Mouse (Mus musculus) liver, embryonic 13.5 days (tissue): ENCODE results near the gene Iqschfp. TPM values are rescaled to one million over a fixed set of nuclear protein-coding genes. Genes with fewer than 3 reads are reported as not detected.
A peak's percentile ranks its signal among the peaks of the same experiment; 100 is the strongest.

Source experiments
- ATAC-seq: fragments of 200-750 bp; cut with Nextera tagmentation; 2 replicates; pipeline ENCODE4 v1.8.0; 2017; ENCODE audit warnings: low read depth, mild to moderate bottlenecking, moderate number of reproducible peaks, moderate library complexity
- DNase-seq: peaks from one replicate; pipeline ENCODE4 v3.0.0; 2022
- H3K27ac ChIP-seq: fragments of 300-500 bp; sonication (generic); 2 replicates; pipeline ENCODE4 v1.5.1; 2015; ENCODE audit warnings: moderate library complexity, mild to moderate bottlenecking, inconsistent platforms
- H3K27me3 ChIP-seq: fragments of 300-500 bp; sonication (generic); 2 replicates; pipeline ENCODE4 v1.6.1; 2015; ENCODE audit warnings: mild to moderate bottlenecking, inconsistent platforms
- H3K36me3 ChIP-seq: fragments of 300-500 bp; sonication (generic); 2 replicates; pipeline ENCODE4 v1.6.1; 2015; ENCODE audit warnings: mild to moderate bottlenecking, inconsistent platforms
- H3K4me1 ChIP-seq: fragments of 300-500 bp; sonication (generic); replicated peaks from 2 replicates; pipeline ENCODE4 v1.6.1; 2015; ENCODE audit warnings: inconsistent platforms
- H3K4me2 ChIP-seq: fragments of 300-500 bp; sonication (generic); 2 replicates; pipeline ENCODE4 v1.6.1; 2015; ENCODE audit warnings: inconsistent platforms, mild to moderate bottlenecking, moderate library complexity
- H3K4me3 ChIP-seq: fragments of 300-500 bp; sonication (generic); replicated peaks from 2 replicates; pipeline ENCODE4 v1.5.1; 2015; ENCODE audit warnings: mild to moderate bottlenecking, inconsistent platforms
- H3K9ac ChIP-seq: fragments of 300-500 bp; sonication (generic); 2 replicates; pipeline ENCODE4 v1.6.1; 2015; ENCODE audit warnings: mild to moderate bottlenecking, inconsistent platforms
- H3K9me3 ChIP-seq: fragments of 300-500 bp; sonication (generic); replicated peaks from 2 replicates; pipeline ENCODE4 v1.6.1; 2016; ENCODE audit warnings: inconsistent platforms
- WGBS: fragments of 180-500 bp; shearing (Covaris S2); methylation state at CpG from one replicate; pipeline ENCODE4 v1.1.7; 2015; ENCODE audit not compliant: insufficient replicate concordance; 5-methylcytosine and 5-hydroxymethylcytosine counted together
- polyA plus RNA-seq: library from polyadenylated mRNA; unstranded; fragments of >200 nt; fragmentation: Nextera tagmentation; extraction: Ambion mirVana; gene quantifications from 2 replicates; pipeline ENCODE4 v1.2.1, GENCODE M21; 2015

Gene Iqschfp
- polyA plus RNA-seq, 1 experiment from 2014 or later = not detected

GRCm38 (mm10) chr3:68042951-68043350 lies 150.9 kb downstream of the Iqschfp start:
- H3K9me3 ChIP-seq = no peaks in the 10 kb centered on the region
- ATAC-seq = no peak
- H3K4me1 ChIP-seq = no peaks in the 10 kb centered on the region
- H3K4me2 ChIP-seq = no peak overlapping the region
- no peaks in the 10 kb centered on the region for H3K27me3 ChIP-seq
- H3K9ac ChIP-seq = no peak overlapping the region
- no peaks in the 10 kb centered on the region for H3K36me3 ChIP-seq
- H3K27ac ChIP-seq = no peak overlapping the region
- 60% methylated on average over 2 of the region's 2 CpGs for WGBS
- H3K4me3 ChIP-seq = no peak overlapping the region
- DNase-seq = no peak

DNA sequence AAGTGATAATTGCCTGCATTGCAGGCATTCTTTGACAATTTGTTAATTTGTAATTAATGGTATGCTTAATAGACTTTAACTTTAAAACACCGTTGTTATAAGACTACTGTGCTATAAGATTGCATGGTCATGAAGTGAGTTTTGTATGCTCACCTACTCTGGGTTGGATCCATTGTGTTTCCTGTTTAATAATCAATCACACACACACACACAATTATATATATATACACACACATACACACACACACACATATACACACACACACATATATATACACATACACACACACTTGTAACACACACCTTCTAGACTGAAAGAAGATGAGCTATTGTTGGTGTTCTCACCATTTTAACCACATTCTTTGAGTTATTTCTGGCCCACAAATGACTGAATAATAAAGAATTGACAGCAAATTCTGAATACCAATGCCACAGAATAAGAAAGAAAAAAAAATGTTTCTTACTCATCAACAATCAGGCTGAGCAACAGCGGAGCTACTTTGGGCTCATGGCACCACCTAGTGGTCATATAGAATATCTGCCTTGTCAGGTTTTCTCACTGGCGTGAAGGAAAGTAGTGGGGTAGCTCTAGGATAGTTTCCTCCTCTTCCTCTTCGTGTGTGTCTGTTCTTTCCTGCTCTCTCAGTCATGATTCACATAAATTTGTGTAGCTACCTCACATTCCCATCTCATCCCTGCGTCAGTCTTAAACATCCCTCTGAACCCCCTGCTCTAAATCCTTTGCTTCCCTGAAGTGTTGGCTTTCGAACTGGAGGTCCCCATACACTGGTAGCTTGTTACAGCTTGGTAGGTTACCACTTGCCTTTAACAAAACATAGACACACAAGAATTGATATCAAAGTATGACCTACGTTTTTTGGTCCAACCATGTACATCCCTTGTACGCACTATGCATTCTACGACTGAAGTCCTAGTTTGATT lies 153.7 kb downstream of the Iqschfp start:
- DNase-seq (no peak), ATAC-seq (no peak)
- no peak overlapping the region for H3K9ac ChIP-seq

DNA sequence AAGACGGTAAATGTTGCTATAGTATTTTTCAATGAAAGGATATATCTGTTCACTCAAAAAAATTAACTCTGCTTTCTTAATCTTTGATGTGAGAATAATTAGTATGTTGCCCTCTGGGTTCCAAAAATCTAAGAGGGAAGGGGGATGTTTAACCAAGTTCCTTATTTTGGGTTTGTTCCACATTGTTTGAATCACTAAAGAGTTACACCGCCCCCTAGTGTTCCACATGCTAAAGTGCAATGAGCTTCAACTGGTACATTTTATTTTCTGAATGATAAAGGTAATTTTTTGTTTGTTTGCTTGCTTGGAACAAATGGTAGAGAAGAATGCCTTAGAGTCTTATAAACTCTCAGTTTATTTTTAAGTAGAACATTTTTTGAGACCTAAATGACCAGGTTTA lies 161.5 kb downstream of the Iqschfp start:
- WGBS = 45% methylated on average over 2 of the region's 2 CpGs
- no peak for DNase-seq
- ATAC-seq = no peak

More for the DNA sequence above, 153.7 kb downstream of the Iqschfp start:
- H3K9me3 ChIP-seq = no peaks in the 10 kb centered on the region
- no peak overlapping the region for H3K27ac ChIP-seq
- no peaks in the 10 kb centered on the region for H3K36me3 ChIP-seq
- 39% methylated on average over 9 of the region's 9 CpGs for WGBS
- no peaks in the 10 kb centered on the region for H3K27me3 ChIP-seq
- H3K4me3 ChIP-seq = no peak overlapping the region
- no peak overlapping the region for H3K4me2 ChIP-seq
- no peaks in the 10 kb centered on the region for H3K4me1 ChIP-seq

DNA sequence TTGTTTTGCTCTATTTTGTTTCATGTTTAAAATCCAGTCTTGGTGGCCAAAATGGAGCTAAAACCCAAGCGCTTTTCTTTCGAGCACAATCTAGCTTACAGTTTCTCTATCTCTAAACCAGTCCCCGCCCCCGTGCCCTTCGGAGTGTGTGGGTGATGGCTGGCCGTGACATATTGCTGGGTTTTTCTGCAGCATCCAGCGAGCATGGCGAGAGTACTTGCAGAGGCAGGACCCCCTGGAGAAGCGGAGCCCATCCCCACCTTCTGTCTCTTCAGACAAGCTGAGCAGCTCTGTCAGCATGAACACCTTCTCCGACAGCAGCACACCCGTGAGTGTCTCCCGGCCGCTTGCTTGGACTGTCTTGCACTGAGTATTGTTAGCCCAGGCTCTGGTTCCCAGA lies 163.0 kb downstream of the Iqschfp start:
- H3K9me3 ChIP-seq = no peaks in the 10 kb centered on the region
- no peak overlapping the region for H3K4me3 ChIP-seq
- H3K4me2 ChIP-seq = no peak overlapping the region
- no peak for DNase-seq
- H3K4me1 ChIP-seq = no peaks in the 10 kb centered on the region
- 36% methylated on average over 13 of the region's 13 CpGs for WGBS
- H3K27me3 ChIP-seq = no peaks in the 10 kb centered on the region
- no peak overlapping the region for H3K9ac ChIP-seq
- no peak overlapping the region for H3K27ac ChIP-seq
- no peak for ATAC-seq
- H3K36me3 ChIP-seq = no peaks in the 10 kb centered on the region

More for the DNA sequence above, 161.5 kb downstream of the Iqschfp start:
- H3K27ac ChIP-seq = no peak overlapping the region
- H3K4me3 ChIP-seq = no peak overlapping the region
- no peaks in the 10 kb centered on the region for H3K27me3 ChIP-seq
- no peaks in the 10 kb centered on the region for H3K4me1 ChIP-seq
- no peaks in the 10 kb centered on the region for H3K36me3 ChIP-seq
- no peak overlapping the region for H3K9ac ChIP-seq
- no peak overlapping the region for H3K4me2 ChIP-seq
- H3K9me3 ChIP-seq = no peaks in the 10 kb centered on the region

DNA sequence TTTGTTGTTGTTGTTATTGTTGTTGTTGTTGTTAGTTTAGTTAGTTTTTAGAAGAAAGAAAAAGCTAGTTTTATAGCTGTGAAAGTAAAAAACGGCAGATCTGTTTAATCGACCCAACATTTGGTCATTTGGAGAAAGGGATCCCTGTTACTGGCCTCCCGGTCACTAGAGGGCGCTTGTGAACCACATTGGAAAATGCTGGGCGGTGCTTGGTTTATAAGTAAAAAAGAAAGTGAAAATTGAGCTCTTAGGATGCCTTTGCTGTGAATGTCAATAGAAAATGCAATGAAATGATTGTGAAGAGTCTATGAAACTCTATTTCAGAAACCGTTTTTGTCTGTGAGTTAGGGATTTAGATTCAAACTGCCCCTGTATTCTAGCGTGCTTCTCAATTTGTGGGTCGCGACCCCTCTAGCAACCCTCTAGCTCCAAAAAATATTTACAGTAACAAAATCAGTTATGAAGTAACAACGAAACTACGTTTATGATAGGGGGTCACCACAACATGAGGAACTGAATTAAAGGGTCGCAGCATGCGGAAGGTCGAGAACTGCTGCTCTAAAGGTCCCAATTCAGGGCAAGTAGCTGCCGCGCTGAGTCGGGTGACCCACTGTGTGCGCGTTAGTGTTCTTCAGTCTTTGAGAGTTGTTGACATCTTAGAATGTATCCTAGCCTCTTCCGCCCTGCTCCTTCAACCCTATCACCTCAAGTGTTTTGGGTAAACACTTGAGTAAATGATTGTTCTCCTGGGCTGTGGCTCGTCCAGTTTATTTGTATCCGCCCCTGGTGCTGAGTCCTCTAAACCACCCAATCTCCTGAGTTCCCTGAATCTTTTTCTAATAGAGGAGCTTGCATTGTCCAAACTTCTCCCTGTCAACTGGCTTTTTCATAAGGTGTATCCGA lies 164.6 kb downstream of the Iqschfp start:
- Histone ChIP-seq H3K4me2 (peak overlapping the region; percentile 43), H3K9me3 (no peaks in the 10 kb centered on the region), H3K4me1 (no peaks in the 10 kb centered on the region), H3K4me3 (peak overlapping the region; percentile 44), H3K27me3 (no peaks in the 10 kb centered on the region), H3K27ac (no peak overlapping the region), H3K9ac (no peak overlapping the region), H3K36me3 (no peaks in the 10 kb centered on the region)
- DNase-seq (peak; percentile 8), ATAC-seq (no peak)
- 39% methylated on average over 23 of the region's 23 CpGs for WGBS

- 32% methylated on average over 2 of the region's 2 CpGs for WGBS
- no peak for DNase-seq
- Histone ChIP-seq H3K9ac (no peak overlapping the region), H3K27ac (no peak overlapping the region), H3K36me3 (no peaks in the 10 kb centered on the region), H3K4me3 (no peak overlapping the region), H3K9me3 (no peaks in the 10 kb centered on the region), H3K4me1 (no peaks in the 10 kb centered on the region), H3K4me2 (no peak overlapping the region), H3K27me3 (no peaks in the 10 kb centered on the region)
- ATAC-seq = no peak
These were observed 167.2 kb downstream of the Iqschfp start for GRCm38 (mm10) chr3:68059162-68059800.

DNA sequence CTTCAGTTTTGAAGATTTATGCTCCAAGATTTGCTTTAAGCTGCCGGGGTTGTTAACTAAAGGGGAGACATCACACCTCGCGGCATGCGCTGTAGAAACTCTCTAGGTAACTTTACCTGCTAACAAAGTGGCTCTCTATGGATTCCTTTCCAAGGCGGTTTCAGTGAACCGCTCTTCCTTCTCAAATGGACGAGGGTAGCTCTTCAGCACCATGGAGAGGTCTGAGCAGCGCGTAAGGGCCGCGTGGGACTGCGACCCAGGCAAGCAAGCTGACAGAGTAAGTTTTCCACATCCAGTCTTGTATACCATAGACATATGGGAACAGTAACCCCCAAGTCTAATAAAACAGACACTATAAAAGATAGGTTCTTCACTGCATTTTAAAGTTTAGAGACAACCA lies 172.7 kb downstream of the Iqschfp start, which contains the start of gene Schip1:
Schip1 (plus strand) TSS at position 72 of the 400 bp plus-strand sequence.
- Histone ChIP-seq H3K4me2 (no peak within 1 kb of the TSS), H3K36me3 (no peaks in the 10 kb centered on the region), H3K4me3 (no peak within 1 kb of the TSS), H3K27me3 (no peaks in the 10 kb centered on the region), H3K27ac (no peak within 1 kb of the TSS), H3K9me3 (no peaks in the 10 kb centered on the region), H3K4me1 (no peaks in the 10 kb centered on the region), H3K9ac (no peak within 1 kb of the TSS)
- no peak for DNase-seq
- WGBS = 40% methylated on average over 12 of the region's 12 CpGs
- no peak for ATAC-seq

DNA sequence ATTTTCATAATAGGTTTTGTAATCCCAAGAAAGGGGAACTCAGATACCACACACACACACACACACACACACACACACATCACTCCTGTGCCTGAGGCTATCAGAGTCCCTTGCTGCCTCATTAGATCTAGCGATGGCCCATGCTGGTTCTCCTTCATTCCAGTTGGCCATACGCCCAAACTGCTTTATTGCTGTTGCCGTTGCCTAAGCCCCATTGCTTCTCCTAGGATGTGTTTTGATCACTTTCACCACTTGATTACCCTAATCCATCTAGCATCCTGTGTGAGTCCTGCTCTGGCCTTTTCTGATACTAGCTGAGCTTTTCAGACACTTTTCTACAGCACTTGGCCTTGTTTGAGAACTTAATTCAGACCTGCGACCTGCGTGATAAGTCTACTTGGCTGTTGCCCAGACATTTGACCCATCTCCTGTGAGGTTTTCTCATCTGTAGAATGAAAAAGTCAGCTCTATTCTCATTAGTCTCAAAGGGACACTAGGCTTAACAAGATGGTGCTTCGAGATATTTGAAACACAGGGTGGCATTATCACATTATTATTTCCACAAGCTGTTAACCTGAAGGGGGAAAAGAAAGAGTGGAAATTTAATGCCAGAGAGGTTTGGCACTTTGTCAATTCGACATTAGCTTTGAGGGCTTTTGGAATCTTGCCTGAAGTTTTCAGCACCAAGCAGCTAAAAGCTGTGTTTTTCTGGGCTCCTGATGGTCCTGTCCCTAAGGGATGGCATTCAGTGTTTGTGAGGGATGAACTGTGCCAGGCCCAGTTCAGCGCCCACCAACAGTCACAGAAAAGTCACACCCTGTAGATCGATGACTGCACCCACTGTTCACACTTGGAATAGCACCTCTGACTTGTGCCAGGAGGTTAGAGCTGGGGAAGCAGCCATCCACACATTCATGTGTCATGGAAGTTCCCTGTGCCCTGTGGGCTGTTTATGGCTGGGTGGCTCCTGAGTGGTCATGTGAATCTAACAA lies 179.7 kb downstream of the Iqschfp start:
- H3K9me3 ChIP-seq = no peaks in the 10 kb centered on the region
- H3K36me3 ChIP-seq = no peaks in the 10 kb centered on the region
- no peak overlapping the region for H3K4me3 ChIP-seq
- H3K4me2 ChIP-seq = no peak overlapping the region
- H3K4me1 ChIP-seq = no peaks in the 10 kb centered on the region
- no peak overlapping the region for H3K9ac ChIP-seq
- H3K27ac ChIP-seq = no peak overlapping the region
- no peaks in the 10 kb centered on the region for H3K27me3 ChIP-seq
- ATAC-seq (no peak), DNase-seq (no peak)
- 57% methylated on average over 9 of the region's 9 CpGs for WGBS

DNA sequence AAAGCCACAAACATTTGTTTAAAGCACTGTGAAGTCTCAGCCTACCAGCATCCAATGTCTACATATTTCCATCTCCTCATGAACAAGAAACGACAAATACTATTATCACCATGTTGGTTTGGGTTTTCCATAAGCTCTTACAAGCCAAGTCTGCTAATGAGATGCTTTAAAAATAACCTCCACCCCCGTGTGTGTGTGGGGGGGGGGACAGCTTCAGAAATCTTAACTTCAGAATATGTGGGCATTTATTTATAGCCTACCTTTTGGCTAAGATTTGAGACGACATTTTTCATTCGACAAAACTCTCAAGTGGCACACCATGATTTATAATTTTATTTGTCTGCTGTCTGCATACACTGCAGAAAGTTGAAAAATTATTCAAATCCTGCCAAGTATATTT lies 185.4 kb downstream of the Iqschfp start:
- no peak overlapping the region for H3K27ac ChIP-seq
- no peaks in the 10 kb centered on the region for H3K4me1 ChIP-seq
- no peak overlapping the region for H3K4me3 ChIP-seq
- no peaks in the 10 kb centered on the region for H3K9me3 ChIP-seq
- H3K9ac ChIP-seq = no peak overlapping the region
- no peaks in the 10 kb centered on the region for H3K36me3 ChIP-seq
- ATAC-seq = no peak
- no peaks in the 10 kb centered on the region for H3K27me3 ChIP-seq
- DNase-seq = no peak
- H3K4me2 ChIP-seq = no peak overlapping the region
- 48% methylated on average over 4 of the region's 4 CpGs for whole genome bisulfite sequencing

DNA sequence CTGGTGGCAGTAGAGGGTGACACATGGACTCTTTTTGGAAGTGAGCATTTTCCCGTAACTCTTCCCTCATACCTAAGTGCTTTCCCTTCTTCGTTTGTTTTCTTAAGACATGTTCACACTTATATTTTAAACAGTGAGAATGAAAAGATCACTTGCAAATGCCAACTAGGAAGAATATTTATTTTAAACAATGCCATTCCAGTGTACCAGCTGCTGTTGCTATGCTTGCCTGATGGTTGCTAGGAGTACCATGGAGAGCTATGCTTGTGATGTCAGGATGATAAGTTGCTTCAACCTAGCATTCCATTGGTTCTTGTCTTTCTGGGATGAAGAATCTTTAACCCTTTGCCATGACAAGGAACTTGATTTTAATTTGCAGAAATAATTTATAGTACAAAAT lies 193.0 kb downstream of the Iqschfp start:
- Histone ChIP-seq H3K4me2 (no peak overlapping the region), H3K4me3 (no peak overlapping the region), H3K27ac (no peak overlapping the region), H3K36me3 (no peaks in the 10 kb centered on the region), H3K4me1 (no peaks in the 10 kb centered on the region), H3K27me3 (no peaks in the 10 kb centered on the region), H3K9me3 (no peaks in the 10 kb centered on the region), H3K9ac (no peak overlapping the region)
- no peak for ATAC-seq
- WGBS = 70% methylated on average over 2 of the region's 2 CpGs
- no peak for DNase-seq
